Mouse (Mus musculus) liver, adult 2 months (tissue): ENCODE measurements around the gene Tmem130.

Experiments used
- CTCF ChIP-seq: fragments of 200-500 bp; IDR thresholded peaks from 2 replicates; pipeline ENCODE4 v1.5.1; 2011; ENCODE audit warnings: low read depth, low read length, control low read depth
- POLR2A ChIP-seq: fragments of 200-500 bp; IDR thresholded peaks from 2 replicates; pipeline ENCODE4 v1.6.1; 2011; ENCODE audit warnings: low read length, control low read depth; ENCODE audit not compliant: insufficient read depth; ENCODE audit errors: extremely low read depth

DNA sequence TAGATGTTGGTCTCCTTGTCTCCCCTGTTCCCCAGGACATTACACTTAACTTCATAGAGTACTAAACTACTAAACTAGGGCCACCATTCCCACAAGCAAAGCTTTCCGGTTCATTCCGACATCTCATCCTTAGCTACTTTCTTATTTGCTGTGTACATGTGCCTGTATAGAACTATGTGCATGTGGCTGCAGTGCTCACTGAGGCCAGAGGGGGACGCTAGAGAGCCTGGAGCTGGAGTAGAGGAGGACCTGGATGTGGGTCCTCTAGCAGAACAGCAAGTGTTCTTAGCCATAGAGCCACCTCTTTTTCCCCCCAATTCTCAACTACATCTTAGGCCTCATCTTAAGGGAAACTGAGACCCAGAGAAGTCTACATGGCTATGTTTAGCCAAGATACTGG, 36.1 kb downstream of the Tmem130 start:
- no peak for TF ChIP-seq POLR2A
- TF ChIP-seq CTCF = peak; percentile 34; the same call in 1 of the 2 replicates
